Mouse (Mus musculus) G1E-ER4 (cell line): Measurements from ENCODE around the gene Slc25a30. TPM values are rescaled to one million over a fixed set of nuclear protein-coding genes. Genes with fewer than 3 reads are reported as not detected.

ENCODE experiments used
- GATA1 ChIP-seq: IDR thresholded peaks from one replicate; pipeline ENCODE4 v1.8.0; 2012; ENCODE audit warnings: low read length, inconsistent platforms
- polyA plus RNA-seq: library from polyadenylated mRNA; stranded (reverse); fragments of >175 nt; gene quantifications from 2 replicates; pipeline ENCODE4 v1.2.3, GENCODE M21; 2012

Slc25a30 gene
- 44.8 and 49.0 TPM in 2 replicates for polyA plus RNA-seq

DNA sequence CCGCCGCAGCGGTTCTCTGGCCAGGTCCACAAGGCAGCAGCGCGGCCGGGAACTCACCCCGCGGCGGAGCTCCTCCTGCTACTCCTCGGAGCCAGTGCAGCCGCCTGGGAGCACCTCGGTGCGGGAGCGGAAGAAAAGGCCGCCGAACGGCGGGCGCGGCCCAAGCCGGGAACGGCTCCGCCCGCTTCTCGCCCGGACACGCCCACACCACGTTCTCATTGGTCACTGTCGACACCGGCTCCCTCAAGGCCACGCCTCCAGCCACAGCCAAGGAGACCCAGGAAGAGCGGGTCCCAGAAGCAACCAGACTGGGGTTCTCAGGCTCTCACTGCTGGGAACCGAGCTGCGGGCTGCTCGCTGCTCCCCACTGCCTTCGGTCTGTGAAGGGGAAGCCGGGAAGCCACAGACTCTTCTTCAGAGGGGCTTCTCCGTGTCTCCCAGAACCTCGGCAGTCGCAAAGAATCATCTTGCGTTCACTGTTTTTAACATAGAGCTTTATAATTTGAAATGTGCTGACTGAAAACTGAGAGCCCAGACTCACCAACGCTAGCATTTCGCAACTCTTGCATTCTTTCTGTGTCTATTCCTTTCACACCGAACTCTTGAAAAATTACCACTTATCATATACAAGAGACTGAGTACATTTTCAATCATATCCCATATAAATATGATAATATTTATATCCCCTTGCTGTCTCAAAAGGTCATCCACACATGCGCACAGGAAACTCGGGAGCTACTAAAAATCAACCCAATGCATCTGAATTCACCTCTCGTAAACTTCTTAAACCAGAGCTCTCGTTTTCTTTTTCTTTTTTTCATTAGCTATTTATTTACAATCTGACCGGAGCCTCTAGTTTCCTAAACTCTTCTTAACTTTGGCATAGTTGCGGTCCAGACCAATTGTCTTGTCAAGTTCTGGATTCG lies at the start of gene Slc25a30:
TSS of gene Slc25a30 (minus strand) at position 170 of the 926 bp plus-strand sequence.
- TF ChIP-seq GATA1 = no peak

DNA sequence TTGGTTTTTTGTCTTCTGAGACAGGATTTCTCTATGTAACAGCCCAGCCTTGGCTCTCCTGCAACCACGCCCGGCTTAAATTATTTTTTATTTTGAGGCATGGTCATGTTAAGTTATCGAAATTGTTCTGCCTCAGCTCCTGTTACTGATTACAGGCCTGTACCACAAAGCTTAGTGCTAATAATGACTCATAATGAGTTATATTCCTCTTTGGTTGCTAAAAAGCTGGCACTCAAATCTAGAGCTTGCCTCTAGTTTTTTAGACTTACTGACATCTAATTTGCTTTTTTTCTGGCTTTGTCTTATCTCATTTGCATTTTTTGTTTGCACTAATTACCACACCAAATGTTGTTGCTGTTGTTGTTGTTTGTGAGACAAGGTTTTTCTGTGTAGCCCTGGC lies 49.7 kb upstream of the Slc25a30 start:
- no peak for TF ChIP-seq GATA1

DNA sequence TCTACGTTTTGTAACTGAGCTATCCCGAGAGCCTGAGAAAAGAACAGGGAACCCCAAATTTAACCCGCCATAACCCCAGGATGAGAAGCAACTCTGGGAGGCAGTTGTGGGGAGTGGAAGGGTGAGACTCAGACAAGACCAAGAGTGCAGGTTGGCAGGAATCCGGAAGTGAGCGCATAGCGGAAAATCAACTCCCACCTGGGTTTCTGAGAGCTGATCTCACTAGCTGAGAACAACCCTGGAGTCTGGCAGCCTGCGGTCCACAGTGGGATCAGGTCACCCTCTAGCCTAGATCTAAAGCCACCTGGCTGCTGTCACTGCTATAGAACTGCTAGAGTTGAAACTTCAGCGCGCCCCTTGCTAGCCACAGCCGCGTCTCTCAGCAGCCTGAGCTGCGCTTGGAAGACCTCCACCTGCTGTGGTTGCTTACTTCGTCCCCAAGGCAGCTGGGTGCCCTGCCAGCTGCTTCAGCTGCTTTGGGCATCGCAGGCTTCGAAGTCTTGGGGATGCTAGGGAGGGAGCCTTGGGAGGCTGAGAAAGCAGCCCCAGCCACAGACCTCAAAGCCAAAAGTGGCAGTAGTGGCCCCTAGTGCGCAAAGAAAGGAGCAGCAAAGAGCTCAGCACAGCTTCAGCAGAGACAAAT lies 48.0 kb upstream of the Slc25a30 start:
- no peak for TF ChIP-seq GATA1

DNA sequence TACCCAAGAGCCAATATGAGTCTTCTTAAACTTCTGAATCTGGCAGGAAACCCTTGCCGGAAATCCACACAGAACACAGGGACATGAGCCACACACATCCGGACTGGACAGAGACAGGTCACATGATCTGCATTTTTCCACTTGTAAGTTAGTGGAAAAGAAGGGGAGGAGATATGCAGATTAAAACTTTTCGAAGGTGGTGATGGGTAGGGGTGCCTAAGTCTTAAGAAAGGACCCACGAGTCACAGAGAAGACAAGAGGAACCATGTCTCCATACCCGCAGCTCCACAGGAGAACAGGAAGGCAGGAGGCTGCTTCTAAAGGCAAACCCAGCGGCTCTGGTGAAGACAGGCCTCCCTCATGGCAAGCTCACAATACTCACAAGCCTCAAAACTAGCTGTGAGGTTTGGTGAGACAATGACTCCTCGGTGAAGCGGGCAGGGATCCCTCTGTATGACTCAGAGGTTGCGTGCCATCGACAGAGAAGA lies 47.5 kb upstream of the Slc25a30 start:
- TF ChIP-seq GATA1 = no peak

DNA sequence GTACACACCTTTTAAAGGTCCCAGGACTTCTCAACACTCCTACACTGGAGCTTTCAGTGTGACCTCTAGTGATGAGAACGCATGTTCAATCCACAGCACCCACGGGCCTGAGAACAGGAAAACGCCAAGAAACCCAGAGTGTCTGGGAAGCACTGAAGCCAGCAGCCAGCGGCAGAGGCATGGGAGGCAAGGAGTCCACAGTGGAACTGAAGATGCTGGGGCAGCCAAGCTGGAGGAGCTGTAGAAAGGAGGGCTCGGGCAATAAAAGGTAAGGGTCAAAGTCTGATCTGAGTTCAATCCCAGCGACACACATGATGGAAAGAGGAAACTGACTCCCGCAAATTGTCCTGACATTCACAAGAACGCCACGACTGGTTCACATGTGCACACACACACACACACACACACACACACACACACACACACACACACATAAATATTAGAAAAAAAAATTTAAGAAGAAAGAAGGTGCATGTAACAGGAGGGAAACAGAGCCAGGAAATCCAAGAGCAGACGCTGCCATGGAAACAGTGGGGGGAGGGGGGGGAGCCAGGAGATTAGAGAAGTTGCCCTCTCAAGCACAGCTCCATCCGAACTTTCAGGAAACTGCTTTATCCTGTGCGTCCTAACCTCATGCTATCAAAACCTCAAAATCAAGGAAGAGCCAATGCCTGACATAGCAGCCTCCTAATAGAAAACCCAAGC lies 46.9 kb upstream of the Slc25a30 start:
- TF ChIP-seq GATA1 = no peak

DNA sequence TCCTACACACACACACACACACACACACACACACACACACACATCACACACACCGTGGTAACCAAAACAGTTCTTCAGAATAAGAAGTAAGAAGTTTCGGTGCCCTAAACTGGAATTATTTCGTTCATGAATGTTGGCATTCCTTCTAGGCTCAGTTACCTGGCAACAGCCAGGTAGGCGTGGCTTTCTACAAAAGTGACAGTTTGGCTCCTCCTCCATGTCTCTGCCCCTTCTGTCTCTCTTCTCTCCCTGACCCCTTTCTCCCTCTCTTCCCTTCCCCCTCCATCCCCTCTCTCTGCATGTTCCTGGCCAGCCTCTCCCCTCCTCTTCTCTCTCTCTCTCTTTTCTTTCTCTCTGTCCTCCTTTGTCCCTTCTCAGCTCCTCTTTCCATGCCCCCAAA lies 46.1 kb upstream of the Slc25a30 start:
- no peak for TF ChIP-seq GATA1

DNA sequence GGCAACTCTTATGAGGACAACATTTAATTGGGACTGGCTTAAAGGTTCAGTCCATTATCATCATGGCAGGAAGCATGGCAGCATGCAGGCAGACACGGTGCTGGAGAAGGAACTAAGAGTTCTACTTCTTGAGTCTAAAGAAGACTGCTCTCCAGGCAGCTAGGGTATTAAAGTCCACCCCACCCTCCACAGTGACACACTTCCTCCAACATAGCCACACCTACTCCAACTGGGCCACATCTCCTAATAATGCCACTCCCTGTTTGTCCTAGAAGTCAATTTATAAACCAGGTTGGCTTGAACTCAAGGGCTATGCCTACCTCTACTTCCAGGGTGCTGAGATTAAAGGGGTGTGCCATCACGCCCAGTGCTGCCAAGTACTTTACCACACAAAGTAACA lies 45.2 kb upstream of the Slc25a30 start:
- no peak for TF ChIP-seq GATA1

DNA sequence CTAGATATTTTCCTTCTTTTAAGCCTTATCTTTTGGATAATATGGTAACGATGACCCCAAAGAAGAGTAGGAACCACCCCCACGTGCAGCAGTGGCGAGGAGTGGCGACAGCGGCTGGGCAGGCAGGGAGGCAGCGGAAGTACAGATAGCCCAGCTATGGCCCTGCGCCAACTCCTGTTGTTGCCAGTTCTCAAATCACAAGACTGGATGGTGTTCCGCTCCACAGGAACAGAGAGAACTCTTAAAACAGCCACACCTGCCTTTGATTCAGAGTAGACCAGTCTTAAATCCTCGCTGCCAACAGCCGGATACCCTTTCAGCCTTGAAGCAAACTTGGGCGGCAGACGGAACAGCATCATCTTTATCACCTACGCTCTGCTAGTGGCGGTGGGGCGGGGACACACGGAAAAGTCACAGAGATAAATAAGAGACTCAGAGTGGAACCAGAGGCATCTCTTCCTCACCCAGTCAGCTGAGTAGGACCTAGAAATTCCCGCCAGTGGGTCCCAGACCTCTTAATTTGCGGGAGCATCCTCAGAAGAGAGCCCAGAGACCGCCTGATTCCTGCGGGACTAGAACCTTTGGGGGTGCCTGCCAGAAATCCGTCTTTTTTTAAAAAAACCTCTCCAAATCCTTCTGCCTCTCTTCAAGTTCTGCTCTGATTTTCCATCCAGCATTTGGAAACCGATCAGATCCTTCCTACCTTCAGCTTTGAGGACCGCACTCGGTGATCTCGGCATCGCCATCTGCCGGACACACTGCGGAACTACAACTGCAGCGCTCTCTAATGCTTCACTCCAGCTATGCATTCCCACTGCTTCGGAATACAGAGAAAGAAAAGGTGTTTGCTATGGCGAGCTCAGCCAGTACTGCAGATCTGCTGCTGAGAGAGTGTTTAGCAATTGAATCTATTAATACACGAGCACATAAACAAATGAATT lies 42.3 kb upstream of the Slc25a30 start:
- TF ChIP-seq GATA1 = no peak

DNA sequence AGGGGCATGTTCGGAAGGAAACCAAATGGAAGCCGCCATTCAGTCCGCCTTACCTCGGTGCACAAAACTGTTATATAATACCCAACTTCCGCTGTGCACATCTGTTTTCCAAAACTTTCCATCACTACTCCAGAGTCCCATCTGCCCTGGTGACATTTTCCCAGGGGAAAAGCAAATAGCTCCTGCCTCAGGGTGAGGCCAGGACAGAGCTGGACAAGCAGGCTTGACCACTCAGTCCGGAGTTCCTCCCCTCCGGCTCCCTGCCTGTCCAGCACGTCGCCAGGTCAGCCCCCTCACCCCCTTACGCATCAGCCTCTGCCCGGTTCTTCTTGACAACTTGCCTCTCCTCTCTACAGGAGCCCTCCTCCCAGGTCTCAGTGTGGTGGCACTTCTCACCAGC lies 41.4 kb upstream of the Slc25a30 start:
- no peak for TF ChIP-seq GATA1

DNA sequence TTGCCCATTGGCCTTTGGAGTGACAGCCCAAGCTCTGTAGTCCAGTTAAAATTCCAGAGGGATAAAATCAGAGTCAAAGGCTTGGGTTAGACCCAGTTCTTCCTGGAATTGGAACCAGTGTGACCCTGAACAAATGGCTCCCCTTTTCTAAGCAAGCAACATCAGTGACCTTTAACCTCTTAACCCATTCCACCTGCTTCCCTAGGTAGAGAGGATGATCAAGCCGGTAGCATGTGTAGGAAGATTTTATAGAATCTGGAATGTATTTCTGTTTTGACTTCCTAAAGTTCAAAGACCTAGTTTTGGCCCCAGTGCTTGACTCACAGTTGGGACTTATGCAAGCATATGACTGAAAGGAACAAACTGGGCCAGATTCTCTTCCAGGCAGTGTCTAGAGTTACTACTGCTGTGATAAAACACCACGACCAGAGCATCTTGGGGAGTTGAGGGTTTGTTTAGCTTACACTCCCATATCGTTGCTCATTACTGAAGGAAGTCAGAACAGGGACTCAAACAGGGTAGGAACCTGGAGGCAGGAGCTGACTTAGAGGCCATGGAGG lies 40.1 kb upstream of the Slc25a30 start:
- no peak for TF ChIP-seq GATA1

DNA sequence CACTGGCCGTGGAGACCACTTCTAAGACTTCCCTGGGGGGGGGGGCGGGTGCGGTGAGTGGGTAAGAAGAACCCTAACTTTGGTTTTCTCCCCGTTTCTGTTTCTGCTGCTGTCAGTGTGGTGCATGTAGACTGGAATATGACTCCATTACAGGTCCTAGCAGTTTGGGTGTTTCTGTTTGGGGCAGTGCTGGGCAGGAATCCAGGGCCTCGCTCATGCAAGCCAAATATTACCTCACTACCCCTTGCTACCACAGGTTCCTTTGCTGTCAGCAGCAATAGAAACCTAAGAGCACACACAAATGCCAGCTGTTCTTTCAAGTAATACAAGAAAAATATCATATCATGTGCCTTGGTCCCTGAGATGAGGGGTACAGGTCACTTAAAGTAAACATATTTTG lies 33.2 kb upstream of the Slc25a30 start:
- no peak for TF ChIP-seq GATA1

DNA sequence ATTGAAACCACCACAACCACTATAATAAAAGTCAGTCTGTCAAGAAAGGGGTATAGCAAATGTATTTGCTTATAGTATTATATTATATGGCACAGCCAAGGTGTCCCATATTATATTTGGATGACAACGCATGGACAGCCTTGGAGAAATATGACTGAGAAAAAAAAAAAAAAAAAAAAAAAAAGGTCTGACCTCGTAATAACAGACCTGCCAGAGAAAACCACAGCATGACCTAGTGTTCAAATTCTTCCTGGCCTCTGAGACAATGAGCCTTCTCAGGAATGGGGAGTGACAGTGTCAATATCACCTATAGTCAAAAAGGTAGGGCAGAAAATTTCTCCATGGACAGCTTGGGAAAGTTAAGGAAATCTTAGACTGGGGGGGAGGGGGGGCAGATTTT lies 32.5 kb upstream of the Slc25a30 start:
- no peak for TF ChIP-seq GATA1

DNA sequence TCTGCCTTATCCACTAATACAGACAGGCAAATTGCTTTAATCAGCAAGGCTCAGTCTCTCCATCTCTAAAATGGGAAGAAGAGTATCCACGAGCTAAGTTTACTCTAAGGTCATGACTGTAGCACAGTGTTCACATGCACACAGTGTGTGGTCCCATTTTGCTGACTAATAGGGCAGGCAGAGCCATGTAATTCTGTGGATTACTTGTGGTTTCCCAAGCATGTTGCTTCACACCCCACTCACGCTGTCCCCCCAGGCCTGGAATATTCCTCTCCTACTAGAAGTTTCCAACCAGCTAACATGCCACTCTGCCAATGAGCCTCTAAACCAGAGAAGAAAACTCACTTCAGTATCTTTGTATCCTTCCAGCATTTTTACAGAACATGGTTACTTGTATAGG lies 31.7 kb upstream of the Slc25a30 start:
- no peak for TF ChIP-seq GATA1

DNA sequence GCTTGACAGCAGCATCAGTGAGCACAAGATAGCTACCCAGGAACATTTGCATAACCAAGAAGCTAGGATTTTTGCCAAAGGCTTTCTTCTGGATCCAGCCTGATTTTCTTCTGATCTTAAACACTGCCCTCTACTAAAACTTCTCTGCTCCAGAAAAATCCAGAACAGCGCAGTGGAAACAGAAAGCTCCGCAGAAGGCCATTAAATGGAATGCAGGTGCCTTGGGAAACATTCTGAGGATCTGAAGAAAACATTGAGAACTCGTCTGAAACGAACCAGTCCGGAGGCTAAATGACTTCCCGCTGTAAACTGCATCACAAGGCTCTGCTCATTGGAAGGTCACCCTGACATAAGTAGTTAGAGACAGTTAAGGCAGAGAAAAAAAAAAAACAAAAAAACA lies 23.1 kb upstream of the Slc25a30 start:
- no peak for TF ChIP-seq GATA1

DNA sequence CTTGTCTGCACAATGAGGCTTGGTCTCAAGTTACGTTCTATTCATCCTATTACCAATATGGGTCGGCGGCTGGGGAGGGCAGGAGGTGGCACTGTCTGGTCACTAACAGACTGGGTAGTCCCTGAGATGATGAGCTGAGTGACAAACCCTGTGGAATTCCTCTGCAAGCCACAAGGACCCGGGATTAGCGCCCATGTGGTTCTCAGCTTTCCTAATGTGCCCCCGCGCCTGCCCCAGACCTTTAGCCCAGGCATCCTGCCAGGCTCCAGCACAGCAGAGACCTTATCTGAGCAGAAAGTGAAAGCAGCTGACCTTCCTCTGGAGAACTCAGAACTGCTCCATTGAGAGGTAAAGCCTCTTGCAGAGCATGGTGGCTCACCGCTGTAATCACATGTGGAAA lies 21.0 kb upstream of the Slc25a30 start:
- TF ChIP-seq GATA1 = no peak
